Mouse (Mus musculus) retina, adult 2 months (tissue): ENCODE measurements around the gene Nptn.

Experiments used
- DNase-seq: peaks from one replicate; pipeline ENCODE4 v3.0.0-alpha.2; 2012; ENCODE audit warnings: low read depth, low spot score

Nptn gene

DNA sequence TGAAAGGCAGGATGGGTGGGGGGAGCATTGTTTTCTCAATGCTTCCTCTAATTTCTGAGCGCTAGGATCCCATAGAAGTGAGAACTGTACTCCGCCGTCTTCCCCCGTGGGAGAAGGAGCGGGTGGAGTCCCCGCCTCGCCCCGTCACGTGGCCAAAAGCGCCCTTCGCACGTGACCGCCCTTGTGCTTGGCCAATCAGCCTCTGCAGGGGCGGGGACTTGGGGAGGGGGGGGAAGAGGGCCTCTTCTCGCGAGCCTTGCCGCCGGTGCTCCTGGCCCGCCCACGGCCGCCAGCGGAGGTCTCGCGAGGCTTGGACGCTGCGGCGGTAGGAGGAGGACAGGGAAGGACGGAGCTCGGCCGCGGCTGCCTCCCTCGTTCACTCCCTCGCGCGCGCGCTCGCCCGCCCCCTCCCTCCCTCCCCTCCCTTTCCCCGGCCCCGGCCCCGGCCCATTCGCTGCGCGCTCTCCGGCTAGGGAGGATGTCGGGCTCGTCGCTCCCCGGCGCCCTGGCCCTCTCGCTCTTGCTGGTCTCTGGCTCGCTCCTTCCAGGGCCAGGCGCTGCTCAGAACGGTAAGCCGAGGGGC is at the start of gene Nptn:
TSS of gene Nptn (plus strand) at position 283 of the 583 bp plus-strand sequence.
- peak; percentile 96 for DNase-seq

DNA sequence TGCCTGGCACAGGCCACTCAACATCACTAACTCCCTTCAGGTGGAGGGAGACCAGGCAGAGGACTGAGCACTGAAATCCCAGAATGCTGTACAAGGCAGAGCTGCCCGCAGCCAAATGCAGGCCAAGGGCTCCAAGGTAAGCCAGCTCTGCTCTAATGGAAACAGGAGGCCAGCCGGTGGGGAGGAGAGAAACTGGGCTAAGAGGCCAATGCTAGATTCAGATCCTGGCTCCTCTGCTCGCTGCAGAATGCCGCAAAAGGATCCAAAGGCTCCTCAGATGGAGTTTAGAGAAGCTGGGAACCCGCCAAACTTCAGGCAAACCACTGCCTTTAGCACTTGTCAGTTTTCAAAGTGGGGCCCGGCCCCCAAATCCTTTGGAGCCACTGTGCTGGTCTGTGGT is 48.7 kb upstream of the Nptn start:
- no peak for DNase-seq

DNA sequence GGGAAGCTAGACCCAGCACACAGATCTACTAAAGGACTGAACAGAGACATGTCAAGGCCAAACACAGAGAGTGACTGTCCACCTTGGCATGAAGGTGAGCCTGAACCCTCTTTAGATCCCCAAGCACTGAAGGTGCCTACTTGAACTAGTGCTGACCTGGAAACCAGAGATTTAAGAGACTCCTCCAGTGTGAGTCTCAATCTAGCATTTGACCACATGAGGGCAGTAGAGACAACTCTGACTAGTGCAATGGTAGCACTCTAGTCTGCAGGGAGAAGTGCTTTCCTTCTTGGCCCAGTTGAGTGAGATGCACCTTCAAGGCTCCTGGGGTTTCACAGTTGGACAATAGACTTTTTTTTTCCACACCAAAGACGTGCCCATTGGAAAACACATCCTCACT is 47.3 kb upstream of the Nptn start:
- DNase-seq, result no peak

DNA sequence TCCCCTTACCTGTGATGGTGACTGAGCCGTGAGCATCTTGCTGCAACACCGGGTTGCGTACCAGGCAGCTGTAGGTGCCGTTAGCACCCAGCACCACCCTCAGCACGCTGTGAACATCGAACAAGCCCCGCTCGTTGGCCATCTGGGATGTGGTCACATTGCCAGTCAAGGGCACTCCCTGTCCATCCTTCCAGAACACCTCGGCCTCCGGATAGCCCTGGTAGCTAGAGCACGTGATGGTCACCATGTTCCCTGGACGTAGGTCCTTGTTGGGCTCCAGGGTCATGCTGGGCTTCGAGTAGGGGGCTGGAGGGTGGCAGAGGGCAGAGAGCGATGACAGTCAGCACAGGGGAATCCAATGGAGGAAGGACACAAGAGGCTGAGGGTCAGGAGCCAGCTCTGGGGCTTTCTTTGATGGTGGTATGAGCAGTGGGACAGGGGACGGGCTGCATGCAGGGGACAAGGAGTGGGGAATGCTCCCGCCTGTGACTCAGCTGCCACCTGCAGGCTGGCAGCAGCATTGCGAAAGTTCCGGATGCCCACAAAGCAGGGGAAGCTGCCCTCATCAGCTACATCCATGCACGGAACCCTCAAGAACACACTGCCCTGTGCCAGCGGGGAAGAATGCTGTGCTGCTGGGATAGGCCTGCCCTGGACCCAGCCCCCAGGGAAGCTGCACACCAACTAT is 46.4 kb upstream of the Nptn start:
- DNase-seq, result no peak

DNA sequence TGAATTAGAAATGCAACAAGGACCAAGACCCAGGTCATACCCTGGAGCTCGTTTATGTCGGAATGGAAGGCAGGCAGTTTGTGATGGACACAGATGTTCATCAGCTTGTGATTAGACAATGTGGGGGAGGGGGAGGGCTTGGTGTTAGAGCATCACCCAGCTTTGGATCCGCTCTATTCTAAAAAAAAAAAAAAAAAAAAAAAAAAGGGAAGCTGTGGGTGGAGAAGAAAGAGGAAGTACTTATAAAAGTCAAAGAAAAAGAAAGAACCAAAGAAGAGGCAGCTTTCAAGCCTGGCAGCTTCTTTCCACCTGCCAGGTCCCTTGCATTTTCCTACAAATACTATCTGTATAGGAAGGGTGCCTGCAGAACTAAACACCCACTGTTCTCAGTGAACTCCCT is 44.3 kb upstream of the Nptn start:
- DNase-seq, result no peak

DNA sequence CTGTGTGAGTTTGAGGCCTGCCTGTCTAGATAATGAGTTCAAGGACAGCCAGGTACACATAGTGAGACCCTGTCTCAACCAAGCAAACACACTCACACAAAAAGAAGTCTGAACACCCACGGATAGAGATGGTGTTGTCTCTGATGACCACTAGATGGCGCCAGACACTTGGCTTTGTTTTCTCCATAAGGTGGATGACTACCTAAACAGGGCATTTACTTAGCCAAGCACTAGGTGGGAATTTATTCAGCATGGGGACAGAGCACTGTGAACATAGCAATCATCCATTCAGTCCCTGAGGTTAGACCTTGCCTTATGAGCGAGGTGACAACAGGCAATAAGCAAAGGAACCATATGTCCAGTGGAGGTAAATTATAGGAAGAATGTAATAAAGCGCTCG is 42.2 kb upstream of the Nptn start:
- no peak for DNase-seq

DNA sequence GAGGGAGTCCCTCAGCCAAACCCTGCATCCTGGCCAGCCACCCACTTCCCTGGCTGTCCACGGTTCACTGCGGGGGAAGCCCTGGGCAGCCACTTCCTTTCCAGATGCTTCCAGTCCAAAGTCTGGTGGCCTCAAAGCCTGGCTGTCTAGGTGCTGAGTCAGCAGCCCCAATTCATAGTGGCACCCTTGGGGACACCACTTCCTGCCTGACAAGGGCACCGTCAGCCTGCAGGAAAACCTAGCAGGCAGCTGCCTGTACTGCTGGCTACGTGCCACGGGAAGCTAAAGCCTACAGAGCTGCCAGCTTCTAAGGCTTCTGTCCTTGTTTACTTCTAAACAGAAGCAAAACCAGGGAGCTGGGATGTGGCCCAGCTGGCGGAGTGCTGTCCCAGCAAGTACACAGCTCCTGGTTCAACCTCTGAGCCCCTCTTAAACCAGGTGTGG is 40.1 kb upstream of the Nptn start:
- DNase-seq, result no peak

DNA sequence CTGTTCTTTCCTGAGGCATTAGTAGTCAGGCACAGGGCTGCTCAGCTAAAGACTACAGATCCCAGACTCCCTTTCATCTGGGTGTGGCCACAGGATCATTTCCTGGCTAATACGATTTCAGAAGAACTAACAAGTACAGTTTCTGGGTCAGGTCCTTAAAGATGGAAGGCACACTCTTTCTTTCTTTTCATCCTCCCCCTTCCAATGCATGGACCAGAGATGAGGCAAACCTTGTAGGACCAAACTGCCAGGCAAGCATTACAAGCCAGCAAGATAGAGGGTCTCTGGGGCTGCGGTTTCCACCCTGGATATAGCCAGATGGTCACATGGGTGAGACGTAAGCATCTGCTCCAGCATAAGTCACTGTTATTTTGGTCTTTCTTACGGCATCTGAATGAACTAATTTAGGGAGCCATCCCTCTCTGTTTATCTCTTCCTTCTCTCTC is 37.1 kb upstream of the Nptn start:
- DNase-seq, result no peak

DNA sequence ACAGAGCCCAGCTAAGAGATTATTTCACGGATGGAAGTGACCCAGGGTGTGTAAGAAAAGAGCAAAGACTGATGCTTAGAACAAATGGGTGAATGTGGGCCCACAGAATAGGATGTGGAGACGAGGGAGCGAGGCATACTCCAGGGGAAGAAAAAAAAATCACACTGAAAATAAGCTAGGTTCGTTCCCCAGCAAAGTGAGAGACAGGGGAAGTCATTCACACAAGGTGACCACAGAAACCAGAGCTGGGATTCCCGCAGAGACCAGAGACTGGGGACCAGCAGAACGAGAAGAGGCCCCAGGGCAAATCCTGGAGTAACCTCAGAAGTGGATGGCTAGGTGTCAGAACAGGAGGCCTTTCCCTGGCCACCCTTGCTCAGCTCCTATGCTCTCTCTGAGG is 36.6 kb upstream of the Nptn start:
- no peak for DNase-seq

DNA sequence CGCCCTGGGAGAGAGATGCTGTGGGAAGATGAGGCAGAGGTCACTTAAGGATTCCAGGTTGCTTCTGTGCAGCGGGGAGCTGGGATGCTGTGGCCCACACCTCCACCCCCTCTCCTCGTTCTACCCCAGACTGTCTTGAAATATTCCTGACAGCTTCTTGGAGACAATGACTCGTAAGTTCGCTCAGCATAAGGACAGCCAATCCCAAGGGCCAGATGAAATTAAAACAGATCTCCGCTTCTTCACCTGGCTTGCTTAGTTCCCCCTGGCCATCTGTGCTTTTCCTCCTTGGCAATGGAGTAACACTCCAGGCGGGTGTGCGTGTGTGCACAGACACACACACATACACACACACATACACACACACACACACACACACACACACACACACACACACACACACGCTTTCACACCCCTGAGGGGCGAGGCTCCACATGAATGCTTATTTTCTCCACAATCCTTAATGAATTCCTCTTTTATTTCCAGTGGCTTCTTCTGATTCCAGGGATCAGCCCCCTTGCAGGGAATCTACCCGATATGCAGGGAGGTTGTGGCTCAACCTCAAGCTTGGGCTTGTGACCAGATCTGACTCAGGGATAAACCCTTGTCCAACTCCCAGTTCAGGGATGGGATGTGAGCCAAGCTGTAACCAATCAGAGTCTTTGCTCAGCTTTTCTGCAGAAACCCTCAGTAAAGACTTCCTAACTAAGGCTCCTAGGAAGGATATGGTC is 35.2 kb upstream of the Nptn start:
- DNase-seq, result no peak

DNA sequence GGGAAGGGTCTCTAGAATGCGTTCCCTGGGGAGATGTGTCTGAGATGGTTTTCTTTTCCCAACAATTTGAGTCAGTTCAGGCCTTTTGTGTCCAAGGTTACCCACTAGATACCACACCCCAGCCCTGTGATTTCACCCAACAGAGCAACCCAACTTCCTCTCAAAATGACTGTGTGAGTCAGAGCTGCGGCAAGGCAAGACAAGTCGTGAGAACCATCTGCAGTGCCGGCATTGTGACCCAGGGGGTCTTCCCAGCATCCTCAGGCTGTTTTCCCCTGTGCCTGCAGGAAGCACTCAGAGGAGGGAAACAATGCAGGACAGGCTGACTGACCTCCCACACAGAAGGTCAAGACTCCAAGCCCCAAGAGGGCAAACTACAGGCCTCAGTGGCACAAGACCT is 33.1 kb upstream of the Nptn start:
- no peak for DNase-seq

DNA sequence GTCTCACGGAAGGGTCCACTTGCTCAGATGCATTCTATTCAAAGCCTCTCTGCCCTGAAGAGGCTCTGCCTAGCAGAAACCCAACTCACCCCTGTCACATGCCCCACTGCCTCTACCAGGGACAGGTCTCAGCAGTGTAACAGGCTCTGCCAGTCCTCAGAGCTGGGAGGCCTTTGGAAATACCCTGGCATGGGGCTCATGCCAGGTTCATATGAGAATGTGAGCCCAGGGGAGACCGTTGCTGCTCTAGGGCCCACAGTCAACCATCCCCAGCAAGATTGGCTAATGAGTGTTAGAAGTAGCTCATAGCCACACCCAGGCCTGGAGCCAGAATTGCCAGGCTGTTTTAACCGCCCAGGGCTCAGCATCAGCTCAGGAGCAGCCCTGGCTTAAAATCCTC is 32.3 kb upstream of the Nptn start:
- no peak for DNase-seq

DNA sequence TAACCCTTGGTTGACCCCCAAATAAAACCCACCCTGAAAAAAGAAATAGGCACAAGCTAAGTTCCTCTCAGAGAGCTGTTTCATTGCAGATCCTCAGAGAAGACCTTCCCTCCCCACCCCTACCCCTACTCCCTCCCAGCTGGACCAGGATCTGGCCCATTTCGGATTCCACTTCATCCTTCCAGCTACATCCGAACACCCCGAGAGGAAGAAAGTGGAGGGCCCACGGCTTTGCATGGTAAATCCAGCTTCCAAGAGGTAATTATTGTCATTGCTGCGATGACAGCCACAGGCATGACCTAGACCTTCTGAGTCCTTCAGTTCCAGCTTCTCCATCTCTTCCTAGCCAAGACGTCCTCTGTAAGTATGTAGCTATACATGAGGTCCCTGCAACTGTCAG is 31.1 kb upstream of the Nptn start:
- no peak for DNase-seq

DNA sequence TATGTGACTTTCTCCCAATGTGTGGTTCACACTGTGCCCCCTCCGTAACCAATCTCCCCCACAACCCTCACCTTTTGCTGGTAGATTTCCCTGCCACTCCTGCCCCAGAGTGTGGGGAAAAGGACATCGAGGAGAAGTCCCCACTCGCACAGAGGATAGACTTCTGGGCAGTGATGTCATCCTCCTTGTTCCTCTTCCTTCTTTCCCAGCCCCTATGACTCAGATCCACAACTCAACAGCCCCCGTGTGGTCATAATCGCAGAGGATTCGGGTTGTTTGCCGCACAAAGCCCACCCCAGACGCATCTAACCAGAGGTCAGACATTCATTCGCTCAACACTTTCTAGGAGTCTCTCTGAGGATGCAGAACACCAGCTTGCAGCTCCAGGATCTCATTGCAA is 30.0 kb upstream of the Nptn start:
- DNase-seq, result no peak

DNA sequence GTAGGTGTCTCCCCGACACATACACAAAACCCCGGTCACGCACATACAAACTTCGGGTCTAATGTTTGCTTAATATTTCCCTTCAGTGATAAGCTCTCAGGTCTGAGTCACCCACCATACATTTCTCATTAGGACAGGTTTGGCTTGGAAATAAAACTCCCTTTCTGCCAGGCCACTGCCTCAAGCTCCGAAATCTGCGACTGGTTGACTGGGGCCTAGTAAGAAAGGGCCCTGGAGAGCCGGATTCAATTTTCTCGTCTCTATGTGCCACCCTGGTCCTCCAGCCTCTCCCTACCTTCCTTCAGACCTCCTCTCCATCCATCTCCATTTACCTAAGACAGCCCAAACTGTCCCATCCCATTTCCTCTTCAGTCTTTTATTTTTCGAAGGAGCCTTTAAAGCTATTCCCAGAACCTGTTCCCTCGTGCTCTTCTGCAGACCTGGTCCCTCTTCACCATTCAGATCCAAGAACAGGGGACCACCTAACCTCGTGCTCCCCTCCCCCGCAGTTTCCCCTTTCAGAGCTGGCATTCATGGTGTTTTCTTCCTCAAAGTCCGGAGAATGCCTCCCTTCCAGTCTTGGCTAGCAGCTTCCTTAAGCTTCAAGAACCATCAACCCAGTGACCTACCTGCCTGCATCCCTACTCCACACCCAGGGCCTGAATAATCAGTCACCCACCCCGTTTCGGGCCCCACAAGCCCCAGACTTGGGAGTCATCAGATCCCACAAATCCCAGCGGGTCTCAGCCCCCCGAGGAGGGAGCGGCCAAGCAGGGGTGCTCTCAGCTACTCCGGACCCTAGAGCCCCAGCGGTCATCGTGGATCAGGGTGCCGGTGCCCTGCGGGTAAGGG is 27.8 kb upstream of the Nptn start:
- DNase-seq, result no peak

DNA sequence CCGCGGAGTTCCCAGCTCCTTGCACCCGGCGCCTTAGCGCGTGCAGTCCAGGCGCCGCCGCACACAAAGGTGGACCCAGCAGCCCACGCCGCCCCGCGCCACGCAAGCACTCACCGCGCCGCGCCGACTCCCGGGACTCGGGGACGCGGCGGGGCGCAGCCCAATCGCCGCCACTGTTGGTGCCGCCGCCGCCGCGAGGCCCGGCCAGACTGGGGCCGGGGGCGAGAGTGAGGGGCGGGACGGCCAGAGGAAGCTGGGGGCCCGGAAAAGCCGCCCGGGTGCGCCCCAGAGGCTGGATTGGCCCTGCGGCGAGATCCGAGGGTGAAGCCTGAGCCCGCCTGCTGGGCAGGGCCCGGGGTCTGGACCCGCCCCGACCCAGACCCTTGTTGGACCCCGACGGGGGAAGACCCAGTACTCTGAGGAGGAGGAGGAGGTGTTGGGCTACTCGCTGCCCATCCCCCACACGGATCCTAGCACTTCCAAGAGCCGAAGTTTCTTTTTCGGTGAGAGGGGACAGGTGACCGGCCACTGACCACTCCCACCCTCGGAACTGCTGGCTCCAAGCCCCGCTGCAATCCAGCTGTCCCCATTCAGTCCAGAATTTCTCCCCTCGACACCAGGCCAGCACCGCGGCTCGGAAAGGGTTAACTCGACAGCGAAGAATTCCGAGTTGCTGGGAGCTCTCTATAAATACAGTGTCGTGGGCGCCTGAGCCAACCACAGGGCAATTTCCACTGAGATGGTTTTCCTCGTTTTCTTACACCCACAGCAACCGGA is 26.9 kb upstream of the Nptn start, which contains the start of gene Cd276:
TSS of gene Cd276 (minus strand) at position 530 of the 777 bp plus-strand sequence.
- no peak for DNase-seq

DNA sequence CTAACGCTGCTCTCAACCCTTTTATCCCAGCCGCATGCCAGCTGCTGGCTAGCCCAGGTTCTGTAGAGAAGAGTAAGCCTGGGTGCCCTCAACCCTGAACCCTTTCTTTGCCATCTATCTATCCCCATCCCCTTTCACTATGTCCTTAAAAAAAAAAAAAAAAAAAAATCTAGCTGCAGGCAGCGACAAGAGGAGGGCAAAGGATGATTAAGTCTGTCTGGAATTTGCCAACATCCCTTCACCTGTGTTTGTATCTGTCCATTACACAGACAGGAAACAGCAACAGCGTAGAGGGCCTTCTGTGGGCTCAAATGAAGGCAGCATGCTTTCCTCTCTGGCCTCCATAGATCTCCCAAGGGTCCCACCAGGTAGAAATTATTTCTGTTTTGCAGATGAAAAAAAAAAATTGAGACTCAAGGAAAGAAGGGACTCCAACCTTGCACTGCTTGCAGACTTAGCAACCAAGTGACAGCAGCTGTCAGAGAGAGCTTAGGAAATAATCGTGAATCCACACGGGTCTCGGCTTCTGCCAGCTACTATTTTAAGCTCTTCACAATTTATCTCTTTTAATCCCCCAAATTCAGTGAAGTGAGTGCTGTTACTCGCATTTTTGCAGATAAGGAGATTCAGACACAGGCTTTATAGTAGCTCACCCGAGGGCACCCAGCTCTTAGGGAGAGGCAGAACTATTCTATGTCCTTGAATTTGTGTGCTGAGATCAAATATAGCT is 26.2 kb upstream of the Nptn start:
- no peak for DNase-seq

DNA sequence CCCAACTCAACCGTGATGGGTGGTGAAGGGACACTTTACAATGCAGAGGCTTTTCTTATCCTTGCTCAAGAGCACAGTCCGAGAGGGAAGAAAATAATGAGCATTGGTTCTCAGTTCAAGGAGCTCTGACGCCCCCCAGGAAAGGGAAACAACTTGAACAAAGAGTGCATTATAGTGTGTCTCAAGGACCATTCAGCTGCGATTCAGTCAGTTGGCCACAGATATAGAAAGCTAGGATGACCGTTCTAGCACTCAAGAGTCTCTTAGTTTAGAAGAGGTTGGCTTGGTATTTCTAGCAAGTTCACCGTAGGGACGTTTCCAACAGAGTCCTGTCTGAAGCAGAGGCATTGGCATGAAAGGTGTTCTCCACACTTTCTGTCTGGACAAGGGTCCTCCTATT is 25.4 kb upstream of the Nptn start:
- no peak for DNase-seq

DNA sequence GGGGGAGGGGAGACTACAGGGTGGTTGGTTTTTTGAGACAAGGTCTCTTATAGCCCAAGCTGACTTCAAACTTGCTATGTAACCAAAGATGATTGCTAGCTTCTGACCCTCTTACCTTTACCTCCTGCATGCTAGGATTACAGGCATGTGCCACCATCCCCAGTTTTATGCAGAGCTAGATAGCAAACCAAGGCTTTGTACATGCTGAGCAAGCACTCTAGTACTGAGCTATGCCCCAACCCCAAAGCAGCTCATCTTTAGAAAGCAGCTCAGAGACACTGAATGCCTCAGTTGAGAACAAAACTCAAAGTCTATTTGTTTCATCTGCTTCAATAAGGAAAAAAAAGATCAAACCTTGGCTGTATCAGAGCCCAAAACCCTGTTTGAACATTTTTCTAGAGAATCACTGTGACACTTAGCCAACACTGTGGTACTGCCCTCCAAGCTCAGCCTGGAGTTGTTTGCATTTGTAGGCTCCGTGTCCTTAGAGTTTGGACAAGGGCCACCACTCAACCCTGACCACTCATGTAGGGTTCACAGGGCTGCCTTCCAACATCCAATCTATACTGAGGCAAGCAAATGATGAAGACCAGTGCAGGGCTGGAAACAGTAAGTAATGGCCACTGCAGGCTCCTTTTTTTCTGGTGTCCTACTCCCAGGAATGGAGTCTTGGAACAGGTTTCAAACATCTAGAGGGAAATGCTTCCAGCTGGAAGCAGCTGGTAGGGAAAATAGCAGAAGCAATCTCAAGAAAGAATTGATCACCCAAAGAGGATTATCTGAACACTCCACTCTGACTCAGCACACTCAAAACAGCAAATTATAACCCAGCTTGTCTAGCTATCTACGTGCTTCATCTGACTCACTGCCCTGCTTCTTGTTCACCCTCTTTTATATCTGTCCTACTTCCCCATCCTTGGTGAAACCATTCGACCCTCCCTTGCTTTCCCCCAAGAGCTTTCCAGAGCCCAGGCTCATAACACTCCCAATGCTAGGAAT is 24.3 kb upstream of the Nptn start:
- DNase-seq, result no peak
